Mouse (Mus musculus) midbrain, embryonic 15.5 days (tissue): ENCODE results near the gene Sema4c. TPM values are rescaled to one million over a fixed set of nuclear protein-coding genes. Genes with fewer than 3 reads are reported as not detected.
"Not testable (repeated sequence)": the region's sequence is repeated elsewhere in the genome, so short reads cannot be mapped to it uniquely, and the experiment has no call there.

Experiments used
- ATAC-seq: fragments of 200-750 bp; cut with Nextera tagmentation; replicated peaks from 2 replicates; pipeline ENCODE4 v1.8.0; 2017; ENCODE audit warnings: moderate TSS enrichment
- H3K27ac ChIP-seq: fragments of 300-500 bp; sonication (generic); 2 replicates; pipeline ENCODE4 v1.5.1; 2015; ENCODE audit warnings: mild to moderate bottlenecking, inconsistent platforms
- H3K27me3 ChIP-seq: fragments of 300-500 bp; sonication (generic); replicated peaks from 2 replicates; pipeline ENCODE4 v1.6.1; 2015; ENCODE audit warnings: inconsistent platforms
- H3K36me3 ChIP-seq: fragments of 300-500 bp; sonication (generic); replicated peaks from 2 replicates; pipeline ENCODE4 v1.6.1; 2015; ENCODE audit warnings: inconsistent platforms
- H3K4me1 ChIP-seq: fragments of 300-500 bp; sonication (generic); 2 replicates; pipeline ENCODE4 v1.6.1; 2015; ENCODE audit warnings: inconsistent platforms
- H3K4me2 ChIP-seq: fragments of 300-500 bp; sonication (generic); 2 replicates; pipeline ENCODE4 v1.6.1; 2015; ENCODE audit warnings: inconsistent platforms, mild to moderate bottlenecking, moderate library complexity
- H3K4me3 ChIP-seq: fragments of 300-500 bp; sonication (generic); 2 replicates; pipeline ENCODE4 v1.5.1; 2015; ENCODE audit warnings: mild to moderate bottlenecking, inconsistent platforms
- H3K9ac ChIP-seq: fragments of 300-500 bp; sonication (generic); 2 replicates; pipeline ENCODE4 v1.6.1; 2015; ENCODE audit warnings: mild to moderate bottlenecking, inconsistent platforms
- H3K9me3 ChIP-seq: fragments of 300-500 bp; sonication (generic); 2 replicates; pipeline ENCODE4 v1.6.1; 2016; ENCODE audit warnings: inconsistent platforms
- WGBS: fragments of 180-500 bp; shearing (Covaris S2); methylation state at CpG from one replicate; pipeline ENCODE4 v1.1.7; 2015; ENCODE audit warnings: mixed read lengths; 5-methylcytosine and 5-hydroxymethylcytosine counted together
- polyA plus RNA-seq: library from polyadenylated mRNA; unstranded; fragments of >200 nt; fragmentation: Nextera tagmentation; extraction: Ambion mirVana; gene quantifications from 2 replicates; pipeline ENCODE4 v1.2.1, GENCODE M21; 2015

Sema4c gene
- polyA plus RNA-seq, 1 experiment from 2014 or later = 34.3 TPM

GRCm38 (mm10) chr1:36538727-36539126 lies 19.4 kb downstream of the Sema4c start:
- no peak overlapping the region for H3K4me2 ChIP-seq
- no peaks in the 10 kb centered on the region for H3K27me3 ChIP-seq
- H3K9ac ChIP-seq = no peak overlapping the region
- H3K4me1 ChIP-seq = no peaks in the 10 kb centered on the region
- H3K27ac ChIP-seq = no peak overlapping the region
- no peaks in the 10 kb centered on the region for H3K9me3 ChIP-seq
- ATAC-seq = no peak
- WGBS = 85% methylated on average over 4 of the region's 4 CpGs
- no peak overlapping the region for H3K4me3 ChIP-seq
- peaks cover 23% of the 10 kb centered on the region; the same call in 1 of the 2 replicates for H3K36me3 ChIP-seq

- not testable (repeated sequence) for H3K9ac ChIP-seq, H3K9me3 ChIP-seq, H3K4me3 ChIP-seq, H3K4me1 ChIP-seq, H3K4me2 ChIP-seq, ATAC-seq, H3K27ac ChIP-seq, H3K27me3 ChIP-seq
- WGBS = 94% methylated on average over 9 of the region's 9 CpGs
- H3K36me3 ChIP-seq = peaks cover 20% of the 10 kb centered on the region; the same call in 1 of the 2 replicates
Observed at GRCm38 (mm10) chr1:36536783-36537182, 21.4 kb downstream of the Sema4c start, which contains the start of gene Ankrd23. Ankrd23 (minus strand) TSS chr1:36536883.

DNA sequence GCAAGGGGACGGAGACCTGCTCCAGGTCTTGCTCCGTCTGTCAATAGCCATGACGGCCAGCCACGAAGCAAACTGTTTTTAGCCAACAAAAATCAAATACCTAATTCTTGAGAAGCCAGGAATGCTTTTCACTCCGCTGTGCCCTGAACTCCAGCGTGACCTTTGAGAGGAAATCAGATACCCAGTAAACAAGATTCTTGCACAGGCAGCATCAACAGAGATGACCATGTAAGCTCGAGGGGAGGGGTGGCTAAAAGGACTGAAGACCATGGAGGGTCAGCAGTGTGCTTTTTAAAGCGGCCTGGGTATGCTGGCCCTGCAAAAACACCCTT lies 21.8 kb downstream of the Sema4c start:
- Histone ChIP-seq H3K27me3 (no peaks in the 10 kb centered on the region), H3K9ac (no peak overlapping the region), H3K4me2 (no peak overlapping the region), H3K36me3 (peaks cover 17% of the 10 kb centered on the region; the same call in 1 of the 2 replicates), H3K9me3 (no peaks in the 10 kb centered on the region), H3K4me3 (no peak overlapping the region), H3K27ac (no peak overlapping the region), H3K4me1 (no peaks in the 10 kb centered on the region)
- 88% methylated on average over 8 of the region's 8 CpGs for WGBS
- ATAC-seq = no peak

GRCm38 (mm10) chr1:36535477-36536396 lies 22.4 kb downstream of the Sema4c start:
- no peak for ATAC-seq
- 86% methylated on average over 11 of the region's 11 CpGs for WGBS

GRCm38 (mm10) chr1:36534595-36535058 lies 23.5 kb downstream of the Sema4c start:
- Histone ChIP-seq H3K4me1 (no peaks in the 10 kb centered on the region), H3K27me3 (no peaks in the 10 kb centered on the region), H3K4me2 (no peak overlapping the region), H3K4me3 (no peak overlapping the region), H3K27ac (no peak overlapping the region), H3K9ac (no peak overlapping the region), H3K9me3 (no peaks in the 10 kb centered on the region), H3K36me3 (peaks cover 13% of the 10 kb centered on the region; the same call in 1 of the 2 replicates)
- no peak for ATAC-seq
- 84% methylated on average over 6 of the region's 6 CpGs for WGBS

More at GRCm38 (mm10) chr1:36535477-36536396, 22.4 kb downstream of the Sema4c start:
- no peak overlapping the region for H3K4me3 ChIP-seq
- no peaks in the 10 kb centered on the region for H3K27me3 ChIP-seq
- H3K27ac ChIP-seq = no peak overlapping the region
- H3K4me2 ChIP-seq = no peak overlapping the region
- H3K4me1 ChIP-seq = no peaks in the 10 kb centered on the region
- peaks cover 15% of the 10 kb centered on the region; the same call in 1 of the 2 replicates for H3K36me3 ChIP-seq
- H3K9me3 ChIP-seq = no peaks in the 10 kb centered on the region
- no peak overlapping the region for H3K9ac ChIP-seq

- Histone ChIP-seq H3K9ac (no peak overlapping the region), H3K36me3 (peaks cover 8% of the 10 kb centered on the region; the same call in 1 of the 2 replicates), H3K27ac (no peak overlapping the region), H3K4me3 (no peak overlapping the region), H3K27me3 (no peaks in the 10 kb centered on the region), H3K4me2 (no peak overlapping the region), H3K9me3 (no peaks in the 10 kb centered on the region), H3K4me1 (no peaks in the 10 kb centered on the region)
- WGBS = 82% methylated on average over 6 of the region's 6 CpGs
- no peak for ATAC-seq
Observed at GRCm38 (mm10) chr1:36533546-36533945, 24.6 kb downstream of the Sema4c start.

DNA sequence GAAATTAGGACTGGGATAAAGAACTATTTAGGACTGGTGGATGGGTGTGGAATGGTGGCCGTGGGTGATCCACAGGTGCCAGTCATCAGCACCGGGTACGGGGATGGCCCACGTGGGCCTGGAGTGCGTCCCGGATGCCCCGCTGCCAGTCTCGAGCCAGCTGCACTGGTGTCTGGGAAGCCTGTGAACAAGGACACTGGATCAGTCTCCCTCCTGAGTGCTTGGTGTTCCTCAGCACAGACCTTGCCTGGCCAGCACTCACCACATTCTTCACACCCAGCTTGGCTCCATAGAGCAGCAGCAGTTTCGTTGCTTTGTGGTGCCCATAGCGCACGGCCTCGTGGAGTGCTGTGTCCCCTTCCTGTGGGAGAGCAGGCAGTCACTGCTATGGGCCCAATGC lies 26.7 kb downstream of the Sema4c start:
- Histone ChIP-seq H3K27ac (no peak overlapping the region), H3K9ac (no peak overlapping the region), H3K9me3 (no peaks in the 10 kb centered on the region), H3K4me1 (no peaks in the 10 kb centered on the region), H3K27me3 (no peaks in the 10 kb centered on the region), H3K36me3 (peaks cover 8% of the 10 kb centered on the region; the same call in 1 of the 2 replicates), H3K4me3 (no peak overlapping the region), H3K4me2 (no peak overlapping the region)
- 91% methylated on average over 12 of the region's 12 CpGs for WGBS
- no peak for ATAC-seq

- Histone ChIP-seq H3K9ac (no peak overlapping the region), H3K4me2 (no peak overlapping the region), H3K36me3 (peaks cover 11% of the 10 kb centered on the region; the same call in 1 of the 2 replicates), H3K27ac (no peak overlapping the region), H3K27me3 (no peaks in the 10 kb centered on the region), H3K4me1 (no peaks in the 10 kb centered on the region), H3K9me3 (no peaks in the 10 kb centered on the region), H3K4me3 (no peak overlapping the region)
- 91% methylated on average over 7 of the region's 7 CpGs for WGBS
- no peak for ATAC-seq
Observed at GRCm38 (mm10) chr1:36530962-36531361, 27.2 kb downstream of the Sema4c start.

- ATAC-seq = no peak
- Histone ChIP-seq H3K27ac (no peak overlapping the region), H3K9me3 (no peaks in the 10 kb centered on the region), H3K9ac (no peak overlapping the region), H3K36me3 (peaks cover 16% of the 10 kb centered on the region), H3K4me2 (no peak overlapping the region), H3K27me3 (no peaks in the 10 kb centered on the region), H3K4me3 (no peak overlapping the region), H3K4me1 (no peaks in the 10 kb centered on the region)
- WGBS = 79% methylated on average over 8 of the region's 8 CpGs
Observed at GRCm38 (mm10) chr1:36530485-36530884, 27.7 kb downstream of the Sema4c start.

GRCm38 (mm10) chr1:36529875-36530274 lies 28.3 kb downstream of the Sema4c start:
- no peak for ATAC-seq
- H3K4me2 ChIP-seq = no peak overlapping the region
- no peaks in the 10 kb centered on the region for H3K9me3 ChIP-seq
- H3K4me3 ChIP-seq = no peak overlapping the region
- H3K4me1 ChIP-seq = no peaks in the 10 kb centered on the region
- H3K36me3 ChIP-seq = peaks cover 22% of the 10 kb centered on the region
- H3K27ac ChIP-seq = no peak overlapping the region
- WGBS = 92% methylated on average over 4 of the region's 4 CpGs
- no peaks in the 10 kb centered on the region for H3K27me3 ChIP-seq
- H3K9ac ChIP-seq = no peak overlapping the region

DNA sequence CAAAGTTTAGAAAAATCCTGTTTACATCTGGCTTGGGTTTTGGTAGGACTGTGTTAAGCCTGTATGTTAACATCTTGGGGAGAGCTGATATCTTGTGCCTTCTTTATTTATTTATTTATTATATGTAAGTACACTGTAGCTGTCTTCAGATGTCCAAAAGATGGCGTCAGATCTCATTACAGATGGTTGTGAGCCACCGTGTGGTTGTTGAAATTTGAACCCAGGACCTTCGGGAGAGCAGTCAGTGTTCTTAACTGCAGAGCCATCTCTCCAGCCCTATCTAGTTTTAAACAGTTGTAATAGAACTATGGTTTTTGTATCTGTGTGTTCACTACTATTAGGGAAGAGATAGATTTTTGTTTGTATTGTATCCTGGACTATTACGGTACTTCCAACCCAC lies 28.9 kb downstream of the Sema4c start:
- H3K4me2 ChIP-seq = no peak overlapping the region
- ATAC-seq = no peak
- 94% methylated on average over 4 of the region's 4 CpGs for WGBS

GRCm38 (mm10) chr1:36528351-36528750 lies 29.8 kb downstream of the Sema4c start:
- no peak overlapping the region for H3K4me2 ChIP-seq
- WGBS = 7% methylated on average over 1 of the region's 1 CpGs
- H3K9me3 ChIP-seq = no peaks in the 10 kb centered on the region
- H3K9ac ChIP-seq = no peak overlapping the region
- no peak overlapping the region for H3K4me3 ChIP-seq
- peaks cover 5% of the 10 kb centered on the region; the same call in 1 of the 2 replicates for H3K4me1 ChIP-seq
- ATAC-seq = 0 out of 2 replicates have a peak, but pooled peaks have one; percentile 8
- peak overlapping the region; percentile 65 for H3K27ac ChIP-seq
- peaks cover 29% of the 10 kb centered on the region for H3K36me3 ChIP-seq
- no peaks in the 10 kb centered on the region for H3K27me3 ChIP-seq

More for the DNA sequence above, 28.9 kb downstream of the Sema4c start:
- no peak overlapping the region for H3K4me3 ChIP-seq
- no peaks in the 10 kb centered on the region for H3K27me3 ChIP-seq
- H3K9me3 ChIP-seq = no peaks in the 10 kb centered on the region
- H3K4me1 ChIP-seq = no peaks in the 10 kb centered on the region
- H3K27ac ChIP-seq = no peak overlapping the region
- no peak overlapping the region for H3K9ac ChIP-seq
- H3K36me3 ChIP-seq = peaks cover 24% of the 10 kb centered on the region
